Mouse (Mus musculus) 3T3-L1 (cell line): ENCODE results near the gene Ehf.
A peak's percentile ranks its signal among the peaks of the same experiment; 100 is the strongest.

Experiments
- DNase-seq: peaks from one replicate; pipeline ENCODE4 v3.0.0-alpha.2; 2015; ENCODE audit warnings: low read depth, low spot score

The Ehf gene

DNA sequence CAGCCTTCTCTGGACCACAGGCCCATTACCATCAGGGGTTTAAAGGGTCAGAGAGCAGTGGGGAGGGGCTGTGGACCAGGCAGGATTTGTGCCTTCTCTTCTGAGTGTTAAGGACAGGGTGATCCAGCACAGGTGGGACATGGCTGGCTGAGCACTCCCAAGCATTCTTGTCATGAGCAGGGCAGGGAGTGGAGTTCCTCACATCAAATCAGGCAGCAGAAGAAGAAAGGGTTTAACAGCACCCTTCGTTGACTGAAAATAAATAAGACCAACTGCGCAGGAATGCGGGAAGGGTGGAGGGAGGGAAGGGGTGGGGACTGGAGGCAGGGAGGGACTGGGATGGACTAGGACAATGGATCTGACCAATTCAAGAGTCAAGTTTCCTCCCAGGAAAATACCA, 8.6 kb downstream of the Ehf start:
- no peak for DNase-seq

GRCm38 (mm10) chr2:103293751-103294150, 9.3 kb downstream of the Ehf start:
- no peak for DNase-seq

DNA sequence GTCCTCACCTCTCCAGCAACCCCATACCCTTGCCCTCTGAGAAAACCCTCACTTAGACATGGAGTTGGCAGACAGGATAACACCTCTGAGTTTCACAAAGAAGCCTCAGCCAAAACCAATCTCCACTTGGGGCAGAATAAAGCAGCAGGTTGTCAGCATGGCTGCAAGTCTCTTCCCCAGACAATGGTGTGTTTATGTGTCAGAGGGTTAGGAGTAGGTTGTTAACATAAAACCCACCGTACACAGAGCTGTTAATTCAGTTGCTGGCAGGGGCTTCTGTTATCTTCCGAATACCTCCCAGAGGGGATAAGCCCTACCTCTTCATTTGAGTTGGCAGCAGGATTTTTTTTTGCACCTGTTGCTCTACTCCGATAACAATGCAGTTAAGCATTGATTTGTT, 9.9 kb downstream of the Ehf start:
- no peak for DNase-seq

DNA sequence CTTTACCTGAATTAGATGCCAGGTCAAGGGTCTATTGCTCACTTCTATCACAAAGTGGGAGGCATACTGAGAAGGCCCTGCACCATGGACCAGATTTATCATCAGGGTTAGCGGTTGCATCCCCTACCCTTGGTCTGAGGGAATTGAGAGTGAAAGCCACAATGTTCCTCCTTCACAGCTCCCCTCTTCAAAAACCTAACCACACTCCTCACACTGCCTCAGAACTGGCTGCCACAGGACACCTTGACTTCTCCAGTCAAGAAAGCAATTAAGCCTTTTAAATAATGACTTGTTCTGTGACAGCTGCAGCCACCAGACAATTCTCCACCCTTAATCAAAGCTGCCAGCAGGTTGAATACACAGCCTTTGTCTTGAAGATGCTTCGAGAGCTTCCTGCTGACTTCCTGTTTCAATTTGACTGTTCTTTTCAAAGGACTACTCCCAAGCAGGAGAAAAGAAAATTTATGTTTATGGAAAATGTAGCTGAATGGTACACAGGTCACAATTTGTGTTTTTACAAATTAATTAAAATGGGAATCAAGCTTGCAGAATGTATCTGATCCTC, 12.3 kb downstream of the Ehf start:
- DNase-seq = no peak

- DNase-seq = no peak
Observed at GRCm38 (mm10) chr2:103290167-103290566, 12.9 kb downstream of the Ehf start.

DNA sequence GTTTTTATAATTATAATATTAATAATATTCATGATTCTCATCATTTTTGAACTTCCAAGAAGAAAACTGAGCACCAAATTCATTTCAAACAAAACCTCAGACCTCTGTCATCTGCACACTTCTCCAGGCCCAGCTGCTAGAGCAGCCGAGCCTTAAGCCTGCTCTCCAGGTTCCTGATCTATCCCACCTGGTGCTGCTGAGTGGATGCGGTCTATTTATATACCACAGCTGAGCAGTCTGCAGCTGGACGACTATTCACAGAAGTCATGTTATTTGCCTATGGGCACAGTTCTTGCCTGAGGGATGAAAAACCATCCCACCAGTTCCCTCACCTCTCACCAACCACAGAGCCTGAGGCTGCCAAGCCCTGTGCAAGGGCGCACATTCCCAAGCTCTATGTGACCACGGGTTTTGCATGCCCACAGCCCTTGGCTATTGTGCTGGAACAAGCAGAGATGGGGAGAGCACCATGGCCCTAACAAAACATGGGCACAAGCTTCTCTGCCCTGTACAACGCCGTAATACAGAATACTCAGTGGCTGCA, 13.6 kb downstream of the Ehf start:
- no peak for DNase-seq

DNA sequence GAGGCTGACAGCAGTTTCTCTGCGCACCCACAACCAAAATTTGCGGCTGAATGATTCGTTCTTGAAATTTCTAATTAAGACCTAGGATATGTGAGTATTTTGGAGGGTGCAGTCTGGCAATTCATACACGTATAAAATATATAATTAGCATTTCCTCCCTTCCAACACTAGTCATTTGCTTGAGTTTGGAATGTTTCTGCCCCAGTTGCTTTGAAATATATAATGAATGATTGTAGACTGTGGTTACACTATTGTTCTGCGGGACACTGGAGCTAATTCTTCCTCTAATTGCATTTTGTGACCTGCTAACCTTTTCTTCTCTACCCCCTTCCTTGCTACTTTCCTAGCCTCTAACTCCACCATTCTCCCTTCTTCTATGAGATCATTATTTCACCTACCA, 15.4 kb downstream of the Ehf start:
- DNase-seq = no peak

GRCm38 (mm10) chr2:103285561-103285960, 17.5 kb downstream of the Ehf start:
- no peak for DNase-seq

- DNase-seq = no peak
Observed at GRCm38 (mm10) chr2:103283730-103284129, 19.3 kb downstream of the Ehf start.

DNA sequence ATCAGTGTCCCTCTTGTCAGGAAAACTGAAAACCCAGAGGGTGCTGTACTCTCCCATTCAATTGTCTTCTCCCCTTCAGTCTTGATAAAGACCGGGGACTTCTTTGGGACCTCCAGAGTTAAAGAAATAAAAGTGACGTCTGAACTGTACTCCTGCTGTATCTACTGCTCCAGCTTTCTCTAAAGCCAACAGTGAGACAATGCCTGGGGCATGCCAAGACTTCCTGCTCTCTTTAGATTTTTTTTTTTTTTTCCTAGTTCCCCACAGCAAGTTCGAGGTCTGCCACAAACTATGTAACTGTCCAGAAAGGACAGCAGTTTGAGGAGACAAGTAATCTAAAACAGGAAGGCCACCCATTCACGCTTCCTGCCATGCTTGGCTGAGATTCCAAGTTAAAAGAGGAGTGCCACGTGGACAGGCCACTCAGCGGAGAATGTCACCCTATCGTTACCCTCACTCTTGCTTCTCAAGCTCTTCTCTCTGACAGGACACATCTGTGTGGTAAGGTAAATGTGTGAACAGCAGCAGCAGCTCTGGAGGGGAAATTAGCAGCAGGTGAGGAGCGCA, 20.8 kb downstream of the Ehf start:
- no peak for DNase-seq

DNA sequence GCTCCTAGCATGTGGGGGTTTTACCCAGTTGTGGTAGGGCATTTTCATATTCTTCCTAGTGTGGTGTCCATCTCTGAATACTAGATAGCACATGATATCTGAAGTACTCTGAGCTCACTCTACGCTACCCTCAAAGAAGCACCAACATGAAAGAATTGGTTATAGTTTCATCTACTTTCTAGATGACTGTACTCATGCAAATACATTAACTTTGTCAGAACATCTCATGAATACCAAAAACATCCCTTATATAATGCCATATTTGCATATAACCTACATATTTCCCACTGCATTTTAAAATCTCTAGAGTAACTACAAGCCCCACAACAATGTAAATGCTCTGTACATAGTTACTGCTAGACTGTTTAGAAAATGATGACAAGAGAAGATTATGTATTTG, 23.2 kb downstream of the Ehf start:
- no peak for DNase-seq

DNA sequence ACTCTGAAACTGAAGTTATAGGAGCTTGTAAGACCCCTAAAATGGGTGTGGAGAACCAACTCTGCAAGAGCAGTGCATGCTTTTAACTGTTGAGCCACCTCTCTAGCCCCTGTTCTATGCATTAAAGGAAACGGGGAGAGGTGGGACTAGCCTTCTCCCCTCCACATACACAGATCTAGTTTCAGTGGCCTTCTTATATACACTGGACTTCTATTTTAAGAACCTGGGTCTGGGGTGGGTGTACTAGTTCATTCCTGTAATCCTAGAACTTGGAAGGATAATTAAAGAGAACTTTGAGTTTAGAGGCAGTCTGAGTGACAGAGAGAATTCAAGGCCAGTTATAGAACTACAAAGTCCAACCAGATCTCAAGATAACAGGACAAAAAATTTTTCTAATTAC, 24.6 kb downstream of the Ehf start:
- DNase-seq = no peak

GRCm38 (mm10) chr2:103277794-103278193, 25.3 kb downstream of the Ehf start:
- peak; percentile 30 for DNase-seq

DNA sequence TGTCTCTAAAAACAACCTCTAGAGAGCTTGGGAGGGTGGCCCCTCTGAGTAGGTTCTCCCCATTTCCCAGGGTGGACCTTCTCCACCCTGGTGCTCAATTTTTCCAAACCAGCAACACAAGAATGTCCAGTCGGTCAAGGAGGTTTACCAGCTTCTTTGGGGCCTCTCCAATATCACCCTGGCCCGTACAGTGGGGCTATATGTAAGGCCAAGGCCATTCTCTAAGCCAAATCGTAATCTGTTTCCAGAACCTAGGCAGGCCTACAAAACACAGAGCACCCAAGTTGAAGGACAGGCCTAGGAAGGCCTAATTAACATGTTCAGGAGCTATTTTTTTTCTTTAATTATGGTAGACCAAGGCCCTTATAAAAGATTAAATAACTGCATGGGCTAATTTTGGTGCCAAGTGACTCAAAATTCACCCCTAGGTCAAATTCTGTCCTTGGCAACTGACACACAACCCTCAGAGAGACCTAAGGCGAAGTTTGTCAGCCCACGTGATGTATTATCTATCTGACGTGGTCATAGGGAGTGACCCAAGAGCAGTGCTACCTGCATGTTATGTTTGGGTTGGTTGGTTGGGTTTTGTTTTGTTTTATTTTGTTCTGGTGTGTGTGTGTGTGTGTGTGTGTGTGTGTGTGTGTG, 27.6 kb downstream of the Ehf start:
- no peak for DNase-seq

- DNase-seq = no peak
Observed at GRCm38 (mm10) chr2:103274803-103275202, 28.3 kb downstream of the Ehf start.

GRCm38 (mm10) chr2:103274270-103274669, 28.8 kb downstream of the Ehf start:
- no peak for DNase-seq

DNA sequence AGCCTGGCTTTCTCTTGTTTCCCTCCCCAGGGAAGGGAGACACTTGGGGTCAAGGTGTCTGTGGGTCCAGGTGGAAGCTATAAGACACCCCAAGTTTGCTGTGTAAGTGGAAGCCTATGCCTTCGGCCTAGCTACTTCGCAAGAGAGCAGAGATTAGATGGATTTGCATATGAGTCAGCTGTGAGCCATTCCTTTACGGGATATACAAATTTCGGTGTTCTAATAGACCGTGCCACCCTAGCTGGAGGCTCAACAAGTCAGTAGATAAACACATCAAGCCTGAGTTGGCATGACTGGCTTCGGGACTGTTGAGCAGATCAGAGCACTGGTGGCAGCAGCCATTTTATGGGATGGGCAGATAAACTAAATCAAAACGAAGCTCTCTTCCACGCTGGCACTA, 31.6 kb downstream of the Ehf start:
- DNase-seq = no peak

DNA sequence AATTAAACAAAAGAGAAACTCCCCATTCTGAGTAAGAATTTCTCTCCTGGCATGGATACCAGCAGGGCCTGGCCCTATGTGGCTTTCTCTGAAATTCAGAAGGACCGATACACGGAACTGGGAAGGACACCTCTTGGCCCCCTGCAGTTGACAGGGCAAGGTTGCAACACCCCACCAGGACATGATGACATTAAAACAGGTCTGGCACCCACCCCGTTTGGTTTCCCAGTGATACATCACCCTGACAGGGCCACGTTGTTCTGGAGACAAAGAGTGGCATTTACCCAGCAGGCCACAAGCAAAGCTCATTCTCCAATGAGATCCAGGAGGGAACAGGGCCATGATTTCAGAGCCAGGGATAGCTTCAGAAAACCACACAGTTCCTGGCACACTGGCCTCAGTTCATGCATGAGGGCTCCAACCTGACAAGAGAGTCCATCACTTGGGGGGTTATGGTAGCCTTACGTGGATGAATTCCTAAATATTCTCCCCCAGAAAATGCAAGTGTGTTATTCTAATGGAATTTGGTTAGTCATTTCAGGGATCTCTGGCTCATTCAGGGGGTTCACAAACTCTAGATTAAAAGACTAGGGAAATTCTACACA, 32.4 kb downstream of the Ehf start:
- no peak for DNase-seq

GRCm38 (mm10) chr2:103239086-103239485, 64.0 kb downstream of the Ehf start:
- DNase-seq = peak; percentile 40

GRCm38 (mm10) chr2:103226781-103227180, 76.3 kb downstream of the Ehf start:
- no peak for DNase-seq

DNA sequence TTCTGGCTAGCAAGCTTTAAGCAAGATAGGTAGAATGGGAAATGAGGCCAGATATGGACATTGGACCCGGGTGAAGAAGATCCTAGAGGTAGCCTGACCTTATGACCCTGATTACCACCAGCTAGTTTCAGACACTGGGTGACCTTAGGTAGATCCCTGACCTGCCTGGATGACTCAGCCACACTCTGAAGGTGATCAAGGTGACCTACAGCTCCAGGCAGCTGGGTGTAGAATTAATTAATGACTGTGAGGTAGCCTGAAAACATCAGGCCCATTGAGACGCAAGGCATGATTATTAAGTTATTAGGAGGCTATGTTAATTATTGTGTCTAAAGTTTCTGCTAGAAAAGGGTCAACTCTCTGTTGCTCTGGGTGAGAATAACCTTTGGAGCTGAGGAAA, 82.2 kb downstream of the Ehf start:
- DNase-seq = no peak

GRCm38 (mm10) chr2:103218323-103218722, 84.8 kb downstream of the Ehf start:
- DNase-seq = no peak

- DNase-seq = no peak
Observed at GRCm38 (mm10) chr2:103215801-103216200, 87.3 kb downstream of the Ehf start.
